Mouse (Mus musculus): ENCODE results near the gene Atxn7l3.

DNA sequence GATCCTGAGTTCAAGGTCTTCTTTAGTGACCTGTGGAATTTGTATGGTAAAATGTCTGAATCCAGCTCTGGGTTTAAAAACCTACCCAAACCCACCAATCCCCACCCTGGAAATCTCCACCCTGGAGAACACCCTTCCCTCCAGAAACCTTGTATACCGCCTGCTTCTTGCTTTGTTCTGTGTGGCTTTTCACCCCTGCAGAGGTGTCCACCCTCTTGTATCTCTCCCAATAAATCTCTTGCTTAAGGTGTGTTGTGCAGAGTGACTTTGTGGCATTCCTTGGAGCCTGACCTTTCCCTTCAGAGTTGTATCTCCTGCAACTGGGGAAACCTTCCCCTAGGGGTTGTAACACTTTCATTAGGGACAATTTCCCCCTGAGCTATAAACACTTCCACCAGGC, 41.5 kb upstream of the Atxn7l3 start:
- TF ChIP-seq POLR2A (IDR thresholded peaks at IDR 0.05; ENCODE audit: insufficient read depth, low read depth, low read length) (no peak), CTCF (IDR thresholded peaks at IDR 0.05) (no peak)

Measured in heart, adult 2 months (tissue).